Mouse (Mus musculus) heart, adult 2 months (tissue): ENCODE data around the gene Dhrs4. TPM values are rescaled to one million over a fixed set of nuclear protein-coding genes. Genes with fewer than 3 reads are reported as not detected.

Experiments used
- DNase-seq, 2 experiments: peaks; one replicate each; pipeline ENCODE4 v3.0.0; 2021
- H3K27ac ChIP-seq: fragments of 200-600 bp; 2 replicates; pipeline ENCODE4 v1.8.1; 2022
- H3K27me3 ChIP-seq: fragments of 200-500 bp; 2 replicates; pipeline ENCODE4 v1.6.1; 2012; ENCODE audit warnings: mild to moderate bottlenecking, low read length, inconsistent platforms, mixed read lengths; ENCODE audit not compliant: control insufficient read depth, insufficient read depth
- H3K36me3 ChIP-seq: fragments of 200-500 bp; 2 replicates; pipeline ENCODE4 v1.6.1; 2012; ENCODE audit warnings: low read length, inconsistent platforms; ENCODE audit not compliant: control insufficient read depth, insufficient read depth
- H3K4me1 ChIP-seq: fragments of 200-500 bp; 2 replicates; pipeline ENCODE4 v1.6.1; 2011; ENCODE audit warnings: low read length; ENCODE audit not compliant: control insufficient read depth, insufficient read depth
- H3K4me3 ChIP-seq: fragments of 200-600 bp; 2 replicates; pipeline ENCODE4 v1.8.1; 2022
- H3K79me2 ChIP-seq: fragments of 200-500 bp; replicated peaks from 2 replicates; pipeline ENCODE4 v1.6.1; 2012; ENCODE audit warnings: mild to moderate bottlenecking, inconsistent platforms, low read length, moderate library complexity, mixed read lengths; ENCODE audit not compliant: control insufficient read depth, insufficient read depth
- H3K9ac ChIP-seq: fragments of 200-500 bp; 2 replicates; pipeline ENCODE4 v1.6.1; 2012; ENCODE audit warnings: low read depth, mild to moderate bottlenecking, control low read depth, inconsistent platforms, low read length, mixed read lengths
- CTCF ChIP-seq: fragments of 200-600 bp; IDR thresholded peaks from 2 replicates; pipeline ENCODE4 v1.8.1; 2022; ENCODE audit warnings: antibody characterized with exemption, mild to moderate bottlenecking, moderate library complexity
- EP300 ChIP-seq: fragments of 200-500 bp; IDR thresholded peaks from 2 replicates; pipeline ENCODE4 v1.6.1; 2011; ENCODE audit warnings: low read depth, low read length, control low read depth; ENCODE audit not compliant: insufficient read depth
- POLR2A ChIP-seq: fragments of 200-500 bp; IDR thresholded peaks from 2 replicates; pipeline ENCODE4 v1.6.1; 2011; ENCODE audit warnings: mild to moderate bottlenecking, low read depth, low read length, control low read depth; ENCODE audit not compliant: insufficient read depth
- WGBS: fragments of 180-500 bp; shearing (Covaris S2); methylation state at CpG from one replicate; pipeline ENCODE4 v1.1.7; 2018; 5-methylcytosine and 5-hydroxymethylcytosine counted together
- intact Hi-C: fragments of 180-260 bp; cut with DNase I; formaldehyde crosslinking; loops from one replicate; pipeline ENCODE4 v1.15.1; 2025
- polyA plus RNA-seq: library from polyadenylated mRNA; depleted of rRNA; stranded (reverse); fragments of >200 nt; gene quantifications from 2 replicates; pipeline ENCODE4 v1.2.3, GENCODE M21; 2012
- total RNA-seq, 2 experiments: library from RNA; stranded (reverse); gene quantifications; 2 replicates each; pipeline ENCODE4 v1.2.3; 2021

Dhrs4 gene
- total and polyA plus RNA-seq, 3 experiments = 64.7 to 125 (median 106) TPM

- no peak overlapping the region for H3K4me3 ChIP-seq
- H3K9ac ChIP-seq = no peak overlapping the region
- intact Hi-C loops = no loop called here
- no peak for DNase-seq
- H3K36me3 ChIP-seq = peaks cover 3% of the 10 kb centered on the region
- TF ChIP-seq EP300 (no peak), CTCF (no peak), POLR2A (no peak)
- 3% methylated on average over 10 of the region's 10 CpGs for WGBS
- H3K27me3 ChIP-seq = no peaks in the 10 kb centered on the region
- H3K27ac ChIP-seq = no peak overlapping the region; the same call in 1 of the 2 replicates
- no peaks in the 10 kb centered on the region for H3K79me2 ChIP-seq
- H3K4me1 ChIP-seq = 0 out of 2 replicates have a peak, but pooled peaks cover 1% of the 10 kb centered on the region
Measured at GRCm38 (mm10) chr14:55470806-55471205, 7.8 kb upstream of the Dhrs4 start.

GRCm38 (mm10) chr14:55475654-55476053 lies 2.9 kb upstream of the Dhrs4 start:
- no peak for TF ChIP-seq EP300
- no peak for TF ChIP-seq POLR2A
- no peak for TF ChIP-seq CTCF
- H3K9ac ChIP-seq = no peak overlapping the region
- no peak for DNase-seq
- WGBS = 38% methylated on average over 2 of the region's 2 CpGs
- no peaks in the 10 kb centered on the region for H3K79me2 ChIP-seq
- no peaks in the 10 kb centered on the region for H3K36me3 ChIP-seq
- H3K4me1 ChIP-seq = no peaks in the 10 kb centered on the region; the same call in 1 of the 2 replicates
- no peak overlapping the region for H3K4me3 ChIP-seq
- intact Hi-C loops = no loop called here
- no peaks in the 10 kb centered on the region for H3K27me3 ChIP-seq
- H3K27ac ChIP-seq = no peak overlapping the region

GRCm38 (mm10) chr14:55477421-55477820 lies 1.1 kb upstream of the Dhrs4 start:
- no peak overlapping the region for H3K4me3 ChIP-seq
- H3K4me1 ChIP-seq = no peaks in the 10 kb centered on the region; the same call in 1 of the 2 replicates
- TF ChIP-seq POLR2A (no peak), EP300 (no peak)
- H3K9ac ChIP-seq = no peak overlapping the region
- H3K27me3 ChIP-seq = no peaks in the 10 kb centered on the region
- WGBS = 97% methylated on average over 1 of the region's 1 CpGs
- H3K79me2 ChIP-seq = no peaks in the 10 kb centered on the region
- DNase-seq = no peak
- H3K27ac ChIP-seq = no peak overlapping the region
- no peaks in the 10 kb centered on the region for H3K36me3 ChIP-seq
- intact Hi-C loops = no loop called here

GRCm38 (mm10) chr14:55477829-55478228 lies 729 bp upstream of the Dhrs4 start:
- no peaks in the 10 kb centered on the region for H3K27me3 ChIP-seq
- H3K9ac ChIP-seq = no peak overlapping the region
- H3K79me2 ChIP-seq = no peaks in the 10 kb centered on the region
- H3K36me3 ChIP-seq = no peaks in the 10 kb centered on the region
- H3K27ac ChIP-seq = no peak overlapping the region
- intact Hi-C loops = no loop called here
- DNase-seq = peak in 1 of 2 experiments; percentile 7
- H3K4me1 ChIP-seq = no peaks in the 10 kb centered on the region; the same call in 1 of the 2 replicates
- no peak for TF ChIP-seq CTCF
- no peak for TF ChIP-seq EP300
- no peak for TF ChIP-seq POLR2A
- no peak overlapping the region for H3K4me3 ChIP-seq
- 74% methylated on average over 5 of the region's 5 CpGs for WGBS

GRCm38 (mm10) chr14:55479629-55480028 lies 1.1 kb downstream of the Dhrs4 start:
- no peak overlapping the region for H3K4me3 ChIP-seq
- intact Hi-C loops = loop anchor here (10.0 kb wide), 1 partner anchor 245 kb away; the partner anchor contains the start of gene Rabggta
- TF ChIP-seq POLR2A (no peak), CTCF (no peak), EP300 (no peak)

GRCm38 (mm10) chr14:55484430-55485085 lies 6.0 kb downstream of the Dhrs4 start:
- Histone ChIP-seq H3K27ac (no peak overlapping the region), H3K4me3 (no peak overlapping the region), H3K27me3 (no peaks in the 10 kb centered on the region), H3K36me3 (no peaks in the 10 kb centered on the region), H3K9ac (no peak overlapping the region), H3K4me1 (no peaks in the 10 kb centered on the region; the same call in 1 of the 2 replicates), H3K79me2 (no peaks in the 10 kb centered on the region)
- WGBS = 79% methylated on average over 5 of the region's 5 CpGs
- TF ChIP-seq POLR2A (no peak), CTCF (no peak), EP300 (no peak)
- intact Hi-C loops = loop anchor here (10.0 kb wide), 1 partner anchor 240 kb away; the partner anchor contains the start of gene Rabggta
- no peak for DNase-seq

More at GRCm38 (mm10) chr14:55479629-55480028, 1.1 kb downstream of the Dhrs4 start:
- H3K9ac ChIP-seq = no peak overlapping the region
- no peaks in the 10 kb centered on the region for H3K27me3 ChIP-seq
- H3K27ac ChIP-seq = no peak overlapping the region
- 90% methylated on average over 10 of the region's 10 CpGs for WGBS
- H3K4me1 ChIP-seq = no peaks in the 10 kb centered on the region; the same call in 1 of the 2 replicates
- H3K79me2 ChIP-seq = no peaks in the 10 kb centered on the region
- peak in 1 of 2 experiments; percentile 5 for DNase-seq
- H3K36me3 ChIP-seq = no peaks in the 10 kb centered on the region
